Mouse (Mus musculus) frontal cortex, postnatal 10 days (tissue): ENCODE results near the gene Pi4kb.

Source experiments
- DNase-seq, 2 experiments: peaks; one replicate each; pipeline ENCODE4 v3.0.0; 2022; ENCODE audit warnings: low spot score in 2 of 2, mixed read lengths in 1 of 2

Gene Pi4kb

GRCm38 (mm10) chr3:95056275-95056674 is 81.7 kb downstream of the Pi4kb start:
- no peak for DNase-seq
